In the genomic region with DNA sequence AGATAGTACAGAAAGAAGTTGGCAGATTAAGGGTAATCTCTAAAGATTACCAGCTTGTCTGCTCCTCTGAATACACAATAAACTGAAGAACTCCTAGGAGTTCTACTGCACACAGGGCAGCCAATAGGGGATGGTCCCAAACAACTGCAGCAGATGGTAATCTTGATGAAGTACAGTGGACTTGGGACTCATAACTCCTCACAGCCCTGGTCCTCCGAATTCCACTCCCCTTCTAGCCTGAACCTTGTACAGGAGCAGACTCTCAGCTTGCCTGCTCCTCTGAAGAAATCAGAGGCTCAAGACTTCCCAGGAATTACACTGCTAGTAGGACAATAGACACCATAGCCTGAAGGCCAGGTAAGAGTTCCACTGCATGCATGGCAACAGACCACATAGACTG, we compare ENCODE assay signal across 25 mouse cellular contexts. TPM values are rescaled to one million over a fixed set of nuclear protein-coding genes. Genes with fewer than 3 reads are reported as not detected.
"Had no signal": no experiment of that assay in that cellular context is flagged by ENCODE, and none has a peak within 500 bp of the region (broad histone marks: within the 10 kb centered on the region; RNA-seq: fewer than 3 reads in every experiment).

No protein-coding gene starts in this region.

- DNase-seq: retina, postnatal 1 day; right cerebral cortex, adult 18-20 months; right cerebral cortex, postnatal 14 days; right cerebral cortex, postnatal 25 days; right cerebral cortex, postnatal 4 days; spleen, adult 18-20 months; thymus, adult 2 months; thymus, postnatal 14 days; thymus, postnatal 25 days; thymus, postnatal 36 days; thymus, postnatal 4 days had no signal

- H3K4me1 ChIP-seq: neural tube, embryonic 12.5 days; neural tube, embryonic 13.5 days; neural tube, embryonic 15.5 days; stomach, embryonic 15.5 days had no signal

- H3K9me3 ChIP-seq: neural tube, embryonic 12.5 days; neural tube, embryonic 13.5 days; neural tube, embryonic 15.5 days; stomach, embryonic 15.5 days had no signal

- H3K36me3 ChIP-seq: neural tube, embryonic 12.5 days; neural tube, embryonic 13.5 days; neural tube, embryonic 15.5 days; stomach, embryonic 15.5 days had no signal

- H3K4me2 ChIP-seq: neural tube, embryonic 12.5 days; neural tube, embryonic 13.5 days; neural tube, embryonic 15.5 days; stomach, embryonic 15.5 days had no signal

- H3K27ac ChIP-seq: neural tube, embryonic 12.5 days; neural tube, embryonic 13.5 days; neural tube, embryonic 15.5 days; stomach, embryonic 15.5 days; stomach, postnatal 0 days had no signal

- H3K9ac ChIP-seq: neural tube, embryonic 12.5 days; neural tube, embryonic 13.5 days; neural tube, embryonic 15.5 days; stomach, embryonic 15.5 days had no signal

- H3K4me3 ChIP-seq: neural tube, embryonic 12.5 days; neural tube, embryonic 13.5 days; neural tube, embryonic 15.5 days; stomach, embryonic 15.5 days had no signal

- H3K27me3 ChIP-seq: neural tube, embryonic 12.5 days; neural tube, embryonic 13.5 days; neural tube, embryonic 15.5 days; stomach, embryonic 15.5 days had no signal

RNA-seq across cellular contexts. Expression of gene Cyp2c69, which starts 20.5 kb away (rescaled TPM):
- total RNA-seq: neutrophil, adult 5-6 weeks had no signal
- polyA plus RNA-seq: neural tube, embryonic 12.5 days; neural tube, embryonic 13.5 days; neural tube, embryonic 14.5 days; neural tube, embryonic 15.5 days; small intestine, adult 2 months; stomach, embryonic 14.5 days; stomach, embryonic 15.5 days; stomach, embryonic 16.5 days; testis, adult 2 months; thymus, adult 2 months; thymus, postnatal 0 days; urinary bladder, adult 2 months had no signal

RNA-seq across cellular contexts. Expression of gene Cyp2c40, which starts 53.5 kb away (rescaled TPM):
- total RNA-seq: neutrophil, adult 5-6 weeks had no signal
- polyA plus RNA-seq: neural tube, embryonic 12.5 days; neural tube, embryonic 13.5 days; neural tube, embryonic 14.5 days; neural tube, embryonic 15.5 days; small intestine, adult 2 months; spleen, adult 2 months; stomach, embryonic 14.5 days; stomach, embryonic 16.5 days; testis, adult 2 months; thymus, adult 2 months; thymus, postnatal 0 days; urinary bladder, adult 2 months had no signal
